Mouse (Mus musculus) A20 (cell line): ENCODE measurements around the gene Tmem262.
A peak's percentile ranks its signal among the peaks of the same experiment; 100 is the strongest.

Experiments
- DNase-seq: peaks from one replicate; pipeline ENCODE4 v3.0.0-alpha.2; 2011; ENCODE audit warnings: low read depth, low spot score

Gene Tmem262

GRCm38 (mm10) chr19:6101186-6101585 is 21.4 kb downstream of the Tmem262 start:
- no peak for DNase-seq

GRCm38 (mm10) chr19:6102169-6102853 is 22.5 kb downstream of the Tmem262 start:
- no peak for DNase-seq

- no peak for DNase-seq
Measured at GRCm38 (mm10) chr19:6104476-6104875, 24.6 kb downstream of the Tmem262 start.

GRCm38 (mm10) chr19:6105586-6105985 is 25.8 kb downstream of the Tmem262 start, which contains the start of gene Naaladl1:
Gene Naaladl1, plus strand, starts transcription at chr19:6105782.
- no peak for DNase-seq

- no peak for DNase-seq
Measured at GRCm38 (mm10) chr19:6113116-6113515, 33.3 kb downstream of the Tmem262 start.

- DNase-seq: no peak
Measured at GRCm38 (mm10) chr19:6116113-6116850, 36.4 kb downstream of the Tmem262 start.

- no peak for DNase-seq
Measured at GRCm38 (mm10) chr19:6117346-6117985, 37.6 kb downstream of the Tmem262 start.

GRCm38 (mm10) chr19:6117986-6118676 is 38.3 kb downstream of the Tmem262 start, which contains the start of gene Sac3d1:
Gene Sac3d1, minus strand, starts transcription at chr19:6118650.
- DNase-seq: peak; percentile 97

GRCm38 (mm10) chr19:6118677-6119185 is 38.9 kb downstream of the Tmem262 start:
- no peak for DNase-seq

- no peak for DNase-seq
Measured at GRCm38 (mm10) chr19:6121761-6122160, 41.9 kb downstream of the Tmem262 start.

GRCm38 (mm10) chr19:6123330-6123729 is 43.5 kb downstream of the Tmem262 start:
- DNase-seq: no peak

GRCm38 (mm10) chr19:6124898-6125297 is 45.1 kb downstream of the Tmem262 start:
- DNase-seq: no peak

- DNase-seq: peak; percentile 83
Measured at GRCm38 (mm10) chr19:6126289-6126688, 46.5 kb downstream of the Tmem262 start.

- DNase-seq: peak; percentile 51
Measured at GRCm38 (mm10) chr19:6126789-6127580, 47.2 kb downstream of the Tmem262 start.

GRCm38 (mm10) chr19:6127760-6128341 is 48.0 kb downstream of the Tmem262 start, which contains the start of gene Snx15:
Gene Snx15, minus strand, starts transcription at chr19:6128304.
- peak; percentile 98 for DNase-seq
